Mouse (Mus musculus) CH12.LX (cell line): Measurements from ENCODE around the gene Mrpl52. TPM values are rescaled to one million over a fixed set of nuclear protein-coding genes. Genes with fewer than 3 reads are reported as not detected.

Experiments used
- DNase-seq: peaks from one replicate; pipeline ENCODE4 v3.0.0-alpha.2; 2013; ENCODE audit errors: extremely low read depth
- H3K27ac ChIP-seq: 2 replicates; pipeline ENCODE4 v1.5.1; 2012; ENCODE audit warnings: low read depth, mild to moderate bottlenecking, control low read depth, moderate library complexity; ENCODE audit not compliant: insufficient read depth
- H3K27me3 ChIP-seq: replicated peaks from 2 replicates; pipeline ENCODE3; 2012; ENCODE audit warnings: inconsistent platforms
- H3K36me3 ChIP-seq, 2 experiments: replicated peaks in 1 of 2; 2 replicates each; pipeline versions ENCODE3 to v1.6.1; 2012; ENCODE audit warnings: inconsistent platforms in 1 of 2, low read length in 1 of 2, mild to moderate bottlenecking in 1 of 2, mixed read lengths in 1 of 2, moderate library complexity in 1 of 2; ENCODE audit not compliant: control insufficient read depth in 1 of 2, insufficient read depth in 1 of 2
- H3K4me1 ChIP-seq, 2 experiments: 2 replicates each; pipeline ENCODE4 v1.6.1; 2012; ENCODE audit warnings: inconsistent platforms in 1 of 2, moderate library complexity in 1 of 2; ENCODE audit not compliant: insufficient read depth in 2 of 2, control insufficient read depth in 1 of 2
- H3K4me2 ChIP-seq: 2 replicates; pipeline ENCODE4 v1.6.1; 2012; ENCODE audit warnings: low read depth, mild to moderate bottlenecking, control low read depth; ENCODE audit not compliant: poor library complexity, insufficient read depth, severe bottlenecking
- H3K4me3 ChIP-seq, 3 experiments: fragments of 150-350 bp in 1 of 3; sonication (generic) in 1 of 3; replicated peaks in 1 of 3; 2 replicates each; pipeline versions ENCODE3 to v1.5.1; 2011 to 2012; ENCODE audit warnings: low read depth in 2 of 3, low read length in 2 of 3, mild to moderate bottlenecking in 2 of 3, moderate library complexity in 2 of 3, control low read depth in 1 of 3, improper control_type of control experiment in 1 of 3, inconsistent platforms in 1 of 3, mixed read lengths in 1 of 3; ENCODE audit not compliant: poor library complexity in 1 of 3
- H3K79me2 ChIP-seq: replicated peaks from 2 replicates; pipeline ENCODE4 v1.6.1; 2012; ENCODE audit warnings: mild to moderate bottlenecking, moderate library complexity; ENCODE audit not compliant: control insufficient read depth, poor library complexity, insufficient read depth, severe bottlenecking; ENCODE audit errors: extremely low read depth
- H3K9ac ChIP-seq: 2 replicates; pipeline ENCODE4 v1.6.1; 2012; ENCODE audit warnings: low read depth, mild to moderate bottlenecking, control low read depth, moderate library complexity; ENCODE audit not compliant: insufficient read depth
- H3K9me3 ChIP-seq: replicated peaks from 2 replicates; pipeline ENCODE3; 2012; ENCODE audit warnings: low read length, inconsistent platforms, mixed read lengths
- CHD2 ChIP-seq: IDR thresholded peaks from 2 replicates; pipeline ENCODE4 v1.6.1; 2011; ENCODE audit warnings: low read length, improper control_type of control experiment
- CTCF ChIP-seq, 2 experiments: IDR thresholded peaks in 1 of 2; conservative IDR thresholded peaks in 1 of 2; 2 replicates each; pipeline ENCODE4 v1.5.1; 2011 to 2012; ENCODE audit warnings: low read depth in 2 of 2, low read length in 2 of 2, improper control_type of control experiment in 1 of 2, inconsistent platforms in 1 of 2, mild to moderate bottlenecking in 1 of 2, moderate library complexity in 1 of 2
- EP300 ChIP-seq: IDR thresholded peaks from 2 replicates; pipeline ENCODE4 v1.6.1; 2011; ENCODE audit warnings: low read length, improper control_type of control experiment
- JUN ChIP-seq: IDR thresholded peaks from 2 replicates; pipeline ENCODE4 v1.6.1; 2011; ENCODE audit warnings: low read depth, mild to moderate bottlenecking, low read length, improper control_type of control experiment, moderate library complexity; ENCODE audit not compliant: insufficient read depth
- JUND ChIP-seq: conservative IDR thresholded peaks from 2 replicates; pipeline ENCODE4 v1.6.1; 2011; ENCODE audit warnings: low read depth, low read length, improper control_type of control experiment
- KAT2A ChIP-seq: IDR thresholded peaks from 2 replicates; pipeline ENCODE4 v1.6.1; 2012; ENCODE audit warnings: low read length, improper control_type of control experiment, inconsistent platforms; ENCODE audit not compliant: insufficient replicate concordance
- MAZ ChIP-seq: IDR thresholded peaks from 2 replicates; pipeline ENCODE4 v1.6.1; 2012; ENCODE audit warnings: low read depth, mild to moderate bottlenecking, inconsistent platforms, low read length, improper control_type of control experiment, moderate library complexity
- NELFE ChIP-seq: IDR thresholded peaks from 2 replicates; pipeline ENCODE4 v1.6.1; 2011; ENCODE audit warnings: low read depth, low read length, improper control_type of control experiment
- NRF1 ChIP-seq: IDR thresholded peaks from 2 replicates; pipeline ENCODE4 v1.6.1; 2014; ENCODE audit warnings: low read depth, mild to moderate bottlenecking, inconsistent platforms, low read length, improper control_type of control experiment, moderate library complexity
- PAX5 ChIP-seq: IDR thresholded peaks from 2 replicates; pipeline ENCODE4 v1.6.1; 2012; ENCODE audit warnings: low read length, inconsistent platforms, mixed read lengths
- POLR2AphosphoS2 ChIP-seq: IDR thresholded peaks from 2 replicates; pipeline ENCODE4 v1.6.1; 2011; ENCODE audit warnings: low read depth, low read length, improper control_type of control experiment
- RCOR1 ChIP-seq: conservative IDR thresholded peaks from 2 replicates; pipeline ENCODE4 v1.6.1; 2012; ENCODE audit warnings: low read depth, mild to moderate bottlenecking, inconsistent platforms, low read length, improper control_type of control experiment
- SIN3A ChIP-seq: IDR thresholded peaks from 2 replicates; pipeline ENCODE4 v1.6.1; 2012; ENCODE audit warnings: low read length, improper control_type of control experiment, inconsistent platforms
- TBP ChIP-seq: conservative IDR thresholded peaks from 2 replicates; pipeline ENCODE4 v1.6.1; 2011; ENCODE audit warnings: low read depth, low read length, improper control_type of control experiment
- USF1 ChIP-seq: IDR thresholded peaks from 2 replicates; pipeline ENCODE4 v1.6.1; 2014; ENCODE audit warnings: low read depth, mild to moderate bottlenecking, inconsistent platforms, low read length, improper control_type of control experiment
- USF2 ChIP-seq: conservative IDR thresholded peaks from 2 replicates; pipeline ENCODE4 v1.6.1; 2011; ENCODE audit warnings: low read depth, low read length, improper control_type of control experiment
- ZKSCAN1 ChIP-seq: IDR thresholded peaks from 2 replicates; pipeline ENCODE4 v1.6.1; 2012; ENCODE audit warnings: low read depth, inconsistent platforms, low read length, improper control_type of control experiment, borderline replicate concordance
- ZMIZ1 ChIP-seq: IDR thresholded peaks from 2 replicates; pipeline ENCODE4 v1.6.1; 2012; ENCODE audit warnings: low read depth, mild to moderate bottlenecking, inconsistent platforms, low read length, improper control_type of control experiment
- dilution Hi-C: fragments of 300-500 bp; cut with MboI; formaldehyde crosslinking; loops from 2 replicates; pipeline ENCODE4 v1.14.3; 2020; ENCODE audit warnings: low sequenced_read_pairs; ENCODE audit not compliant: extremely low pct_unique_long_range_greater_than_20kb, extremely low pct_ligation_motif_present
- in situ Hi-C: fragments of 300-500 bp; cut with MboI; formaldehyde crosslinking; loops from 3 replicates; pipeline ENCODE4 v1.14.3; 2019; ENCODE audit warnings: low sequenced_read_pairs, low pct_ligation_motif_present, low pct_unique_long_range_greater_than_20kb, mixed read lengths
- polyA plus RNA-seq: library from polyadenylated mRNA; unstranded; fragments of >175 nt; gene quantifications from 2 replicates; pipeline ENCODE4 v1.2.1, GENCODE M21; 2012; ENCODE audit warnings: low read depth; ENCODE audit not compliant: insufficient read length
- total RNA-seq, 2 experiments: library from RNA; depleted of rRNA; stranded (reverse); fragments of 300-350 nt in 1 of 2; fragments of >200 nt in 1 of 2; gene quantifications; 2 replicates each; pipeline ENCODE4 v1.2.3; 2012 to 2014

Gene Mrpl52
- total and polyA plus RNA-seq, 3 experiments = 87.9 to 309 (median 230) TPM

DNA sequence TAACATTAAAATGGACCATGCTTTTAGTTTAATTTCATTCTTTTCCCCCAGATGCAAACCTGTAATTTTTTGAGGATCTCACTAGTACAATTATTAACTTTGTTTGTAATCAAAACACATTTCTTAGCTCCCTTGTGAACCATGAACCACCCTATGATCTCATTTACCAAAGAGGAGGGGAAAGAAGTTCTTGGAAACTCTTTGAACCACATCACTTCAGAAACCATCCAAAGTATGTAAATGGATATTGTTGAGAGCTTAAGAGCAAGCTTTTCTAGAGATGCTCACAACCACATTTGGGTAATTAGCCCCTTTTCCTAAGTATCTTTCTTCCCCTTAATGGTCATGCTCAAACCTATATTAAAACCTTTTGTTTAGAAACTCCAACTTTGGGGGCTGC is 32.4 kb upstream of the Mrpl52 start:
- H3K27me3 ChIP-seq = no peaks in the 10 kb centered on the region

DNA sequence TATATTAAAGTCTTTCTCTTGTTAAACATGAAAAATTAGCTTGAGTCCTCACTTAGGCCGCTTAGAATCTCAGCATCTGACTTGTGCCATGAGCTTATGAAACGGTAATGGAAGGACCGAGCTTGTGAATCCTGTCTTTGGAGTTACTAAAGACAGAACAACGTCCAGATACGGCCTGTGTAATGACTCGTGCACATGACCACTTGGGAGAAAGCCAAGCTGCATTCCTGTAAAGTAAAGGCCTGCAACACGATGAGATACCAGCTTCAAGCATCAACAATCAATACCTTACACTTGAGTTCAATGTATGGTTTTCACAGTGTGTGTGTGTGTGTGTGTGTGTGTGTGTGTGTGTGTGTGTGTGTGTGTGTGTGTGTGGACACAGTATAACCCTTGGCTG is 30.0 kb upstream of the Mrpl52 start:
- H3K4me1 ChIP-seq = peaks cover 16 to 70% of the 10 kb centered on the region in 2 experiments
- no peak for DNase-seq
- no peaks in the 10 kb centered on the region for H3K27me3 ChIP-seq
- H3K79me2 ChIP-seq = peaks cover 62% of the 10 kb centered on the region
- H3K9me3 ChIP-seq = peaks cover 9% of the 10 kb centered on the region
- dilution Hi-C loops (no loop called here), in situ Hi-C loops (no loop called here)
- peaks cover 22 to 47% of the 10 kb centered on the region in 2 experiments for H3K36me3 ChIP-seq
- TF ChIP-seq JUND (no peak), SIN3A (no peak), NELFE (no peak), JUN (no peak), USF1 (no peak), POLR2AphosphoS2 (no peak), PAX5 (no peak)
- H3K4me3 ChIP-seq = no peak overlapping the region
- H3K27ac ChIP-seq = peak overlapping the region; percentile 89; the same call in 1 of the 2 replicates
- H3K9ac ChIP-seq = no peak overlapping the region
- H3K4me2 ChIP-seq = no peak overlapping the region

More for the DNA sequence above, 32.4 kb upstream of the Mrpl52 start:
- Histone ChIP-seq H3K4me2 (no peak overlapping the region), H3K36me3 (peaks cover 19 to 50% of the 10 kb centered on the region in 2 experiments), H3K4me3 (no peak overlapping the region), H3K4me1 (peaks cover 18 to 81% of the 10 kb centered on the region in 2 experiments), H3K9ac (no peak overlapping the region), H3K9me3 (peaks cover 6% of the 10 kb centered on the region), H3K27ac (no peak overlapping the region), H3K79me2 (peaks cover 62% of the 10 kb centered on the region)
- in situ Hi-C loops (no loop called here), dilution Hi-C loops (no loop called here)
- TF ChIP-seq USF2 = no peak
- TF ChIP-seq CTCF (conservative IDR thresholded peaks at IDR 0.05 in 1 of 2, IDR thresholded peaks at IDR 0.05 in 1 of 2; ENCODE audit: low read depth in 2 of 2, low read length in 2 of 2) = no peak
- no peak for TF ChIP-seq TBP
- TF ChIP-seq POLR2AphosphoS2 = no peak
- no peak for TF ChIP-seq ZMIZ1
- TF ChIP-seq JUND = peak; percentile 31; the same call in 1 of the 2 replicates
- peak; percentile 7; the same call in 1 of the 2 replicates for TF ChIP-seq JUN
- no peak for TF ChIP-seq CHD2
- no peak for TF ChIP-seq ZKSCAN1
- TF ChIP-seq KAT2A = no peak
- TF ChIP-seq MAZ = no peak
- 0 out of 2 replicates have a peak, but pooled peaks have one; percentile 45 for TF ChIP-seq RCOR1
- TF ChIP-seq EP300 = peak; percentile 50; the same call in 1 of the 2 replicates
- no peak for TF ChIP-seq NRF1
- no peak for DNase-seq
